8 mouse cellular contexts compared by ENCODE assay signal in the genomic region with DNA sequence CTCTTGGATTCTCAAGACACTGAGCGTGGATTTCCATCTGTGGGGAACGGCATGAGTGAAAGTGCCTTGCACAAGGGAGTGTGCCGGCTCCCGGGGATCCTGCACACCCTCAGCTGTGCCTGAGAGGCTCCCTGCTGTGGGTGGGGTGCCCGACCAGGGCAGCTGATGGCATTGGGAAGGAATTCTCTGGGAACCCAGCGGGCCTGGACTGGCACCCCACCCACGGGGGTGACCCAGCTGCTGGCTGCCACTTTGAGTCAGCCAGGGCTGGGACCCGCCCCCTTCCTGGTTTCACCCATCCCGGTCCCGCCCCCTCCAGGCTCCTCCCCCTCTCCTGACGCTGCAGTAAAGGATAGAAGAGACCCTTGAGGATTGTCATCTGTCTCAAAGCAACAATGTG. TPM values are rescaled to one million over a fixed set of nuclear protein-coding genes. Genes with fewer than 3 reads are reported as not detected.
A peak's percentile ranks its signal among the peaks of the same experiment; 100 is the strongest.
DNase-seq lines count a peak whose midpoint lies in the region; ATAC-seq and TF ChIP-seq lines count a peak whose summit lies in the region.

No protein-coding gene starts in this region.

- intact Hi-C loops in heart, adult 2 months (cut with DNase I), result no loop called here

- WGBS in heart, adult 2 months, result 26% methylated on average over 9 of the region's 11 CpGs
- WGBS in limb, embryonic 14.5 days, result 54% methylated on average over 6 of the region's 11 CpGs
- WGBS in neural tube, embryonic 11.5 days, result 33% methylated on average over 10 of the region's 11 CpGs

- peak overlapping the region; percentile 24 for H3K9ac ChIP-seq in ES-Bruce4 (ENCODE audit: low read depth, poor library complexity, severe bottlenecking)
- no peak overlapping the region for H3K9ac ChIP-seq in heart, adult 2 months (ENCODE audit: low read depth, low read length)
- H3K9ac ChIP-seq in limb, embryonic 14.5 days (ENCODE audit: low read depth, low read length, severe bottlenecking), result no peak overlapping the region
- no peak overlapping the region for H3K9ac ChIP-seq in neural tube, embryonic 11.5 days (ENCODE audit: low read length)

- TF ChIP-seq CTCF in ES-Bruce4 (IDR thresholded peaks at IDR 0.05; ENCODE audit: low read depth, low read length), result no peak
- no peak for TF ChIP-seq CTCF in heart, adult 2 months (IDR thresholded peaks at IDR 0.05)

- no peaks in the 10 kb centered on the region for H3K27me3 ChIP-seq in ES-Bruce4 (ENCODE audit: control insufficient read depth, insufficient read depth, low read length, poor library complexity, severe bottlenecking)
- H3K27me3 ChIP-seq in heart, adult 2 months (ENCODE audit: control insufficient read depth, insufficient read depth, low read length), result no peaks in the 10 kb centered on the region
- H3K27me3 ChIP-seq in limb, embryonic 14.5 days (ENCODE audit: control insufficient read depth, insufficient read depth, low read length), result no peaks in the 10 kb centered on the region
- H3K27me3 ChIP-seq in neural tube, embryonic 11.5 days (ENCODE audit: control insufficient read depth, insufficient read depth, low read length), result peaks cover 7% of the 10 kb centered on the region

- peak overlapping the region; percentile 59; the same call in 1 of the 2 replicates for H3K27ac ChIP-seq in ES-Bruce4 (ENCODE audit: insufficient read depth, low read length)
- H3K27ac ChIP-seq in heart, adult 2 months, result peak overlapping the region; percentile 5; the same call in 1 of the 2 replicates
- H3K27ac ChIP-seq in limb, embryonic 14.5 days (replicated peaks; ENCODE audit: low read depth, low read length), result no peak overlapping the region
- H3K27ac ChIP-seq in neural tube, embryonic 11.5 days (ENCODE audit: low read depth, low read length), result no peak overlapping the region

- no peaks in the 10 kb centered on the region for H3K36me3 ChIP-seq in ES-Bruce4 (ENCODE audit: control insufficient read depth, insufficient read depth, low read length, poor library complexity, severe bottlenecking)
- H3K36me3 ChIP-seq in heart, adult 2 months (ENCODE audit: control insufficient read depth, insufficient read depth, low read length), result no peaks in the 10 kb centered on the region
- no peaks in the 10 kb centered on the region for H3K36me3 ChIP-seq in limb, embryonic 14.5 days (ENCODE audit: control insufficient read depth, insufficient read depth, low read length)
- no peaks in the 10 kb centered on the region for H3K36me3 ChIP-seq in neural tube, embryonic 11.5 days (ENCODE audit: control insufficient read depth, insufficient read depth, low read length)

- TF ChIP-seq EP300 in ES-Bruce4 (IDR thresholded peaks at IDR 0.05; ENCODE audit: insufficient read depth, low read depth, low read length), result no peak
- TF ChIP-seq EP300 in heart, adult 2 months (IDR thresholded peaks at IDR 0.05; ENCODE audit: insufficient read depth, low read depth, low read length), result no peak

- H3K79me2 ChIP-seq in heart, adult 2 months (replicated peaks; ENCODE audit: control insufficient read depth, insufficient read depth, low read length), result no peaks in the 10 kb centered on the region

- H3K4me1 ChIP-seq in ES-Bruce4 (ENCODE audit: control insufficient read depth, insufficient read depth, low read length), result peaks cover 12% of the 10 kb centered on the region
- peaks cover 2% of the 10 kb centered on the region; the same call in 1 of the 2 replicates for H3K4me1 ChIP-seq in heart, adult 2 months (ENCODE audit: control insufficient read depth, insufficient read depth, low read length)
- peaks cover 11% of the 10 kb centered on the region for H3K4me1 ChIP-seq in limb, embryonic 14.5 days (ENCODE audit: control insufficient read depth, insufficient read depth, low read length)
- H3K4me1 ChIP-seq in neural tube, embryonic 11.5 days (ENCODE audit: control insufficient read depth, insufficient read depth, low read length), result no peaks in the 10 kb centered on the region

- H3K4me3 ChIP-seq in ES-Bruce4 (ENCODE audit: low read depth, low read length), result peak overlapping the region; percentile 28
- no peak overlapping the region for H3K4me3 ChIP-seq in heart, adult 2 months
- no peak overlapping the region for H3K4me3 ChIP-seq in limb, embryonic 14.5 days (replicated peaks; ENCODE audit: low read length)
- no peak overlapping the region for H3K4me3 ChIP-seq in neural tube, embryonic 11.5 days (ENCODE audit: low read depth, low read length)

- no peaks in the 10 kb centered on the region for H3K9me3 ChIP-seq in ES-Bruce4 (replicated peaks; ENCODE audit: control insufficient read depth, insufficient read depth, low read length, poor library complexity, severe bottlenecking)
- no peaks in the 10 kb centered on the region for H3K9me3 ChIP-seq in limb, embryonic 14.5 days (ENCODE audit: control insufficient read depth, low read length)
- H3K9me3 ChIP-seq in neural tube, embryonic 11.5 days (ENCODE audit: control insufficient read depth, low read length), result no peaks in the 10 kb centered on the region

- ATAC-seq in limb, embryonic 14.5 days (ENCODE audit: low FRiP score, low read depth), result no peak
- no peak for ATAC-seq in neural tube, embryonic 11.5 days (ENCODE audit: insufficient read depth, low FRiP score, low TSS enrichment)

- no peak overlapping the region for H3K4me2 ChIP-seq in limb, embryonic 14.5 days (replicated peaks; ENCODE audit: low read depth, low read length, severe bottlenecking)
- H3K4me2 ChIP-seq in neural tube, embryonic 11.5 days (ENCODE audit: low read depth), result no peak overlapping the region

- no peak for TF ChIP-seq POLR2A in ES-Bruce4 (IDR thresholded peaks at IDR 0.05; ENCODE audit: insufficient read depth, low read length)
- peak; percentile 29; the same call in 1 of the 2 replicates for TF ChIP-seq POLR2A in heart, adult 2 months (IDR thresholded peaks at IDR 0.05; ENCODE audit: insufficient read depth, low read depth, low read length)
- TF ChIP-seq POLR2A in limb, embryonic 14.5 days (IDR thresholded peaks at IDR 0.05; ENCODE audit: borderline replicate concordance, extremely low read depth, insufficient read depth, insufficient read length), result no peak

- DNase-seq in 3T3-L1 (ENCODE audit: low read depth, low spot score), result peak; percentile 75
- DNase-seq in heart, adult 2 months, result peak; percentile 51 to 71
- peak; percentile 38 for DNase-seq in limb, embryonic 14.5 days (ENCODE audit: low spot score)
- DNase-seq in neural tube, embryonic 11.5 days (ENCODE audit: low spot score), result peak; percentile 39
- DNase-seq in right cerebral cortex, postnatal 25 days, result no peak
- DNase-seq in cerebellum, adult 11 months, result no peak
- DNase-seq in cerebellum, postnatal 14 days, result no peak

RNA-seq across cellular contexts. Expression of gene Itpr3, which starts 5.6 kb away (rescaled TPM):
- polyA plus RNA-seq in ES-Bruce4 (2011; ENCODE audit: insufficient read depth, insufficient read length, low read depth, missing spikeins), result 17.2 and 21.9 TPM in 2 replicates
- 1 to 10 TPM; 4.6 to 6.2 TPM for total RNA-seq in heart, adult 2 months (2021)
- polyA plus RNA-seq in heart, adult 2 months (2012; rRNA removed), result 3.4 and 6.7 TPM in 2 replicates
- polyA plus RNA-seq in limb, embryonic 14.5 days (2012; rRNA removed), result 12.4 and 13.9 TPM in 2 replicates
- polyA plus RNA-seq in limb, embryonic 14.5 days (2014; fragmentation: Nextera tagmentation; extraction: Ambion mirVana), result 5.1 and 5.6 TPM in 2 replicates
- polyA plus RNA-seq in neural tube, embryonic 11.5 days (2014; fragmentation: Nextera tagmentation; extraction: Ambion mirVana), result 1.2 and 1.4 TPM in 2 replicates

RNA-seq across cellular contexts. Expression of gene Bak1, which starts 22.7 kb away (rescaled TPM):
- polyA plus RNA-seq in ES-Bruce4 (2011; ENCODE audit: insufficient read depth, insufficient read length, low read depth, missing spikeins), result 66.6 and 78.1 TPM in 2 replicates
- 10 to 100 TPM; 15.0 to 16.9 TPM for total RNA-seq in heart, adult 2 months (2021)
- 35.0 and 35.9 TPM in 2 replicates for polyA plus RNA-seq in heart, adult 2 months (2012; rRNA removed)
- 48.6 and 55.3 TPM in 2 replicates for polyA plus RNA-seq in limb, embryonic 14.5 days (2012; rRNA removed)
- 7.9 and 11.1 TPM in 2 replicates for polyA plus RNA-seq in limb, embryonic 14.5 days (2014; fragmentation: Nextera tagmentation; extraction: Ambion mirVana)
- polyA plus RNA-seq in neural tube, embryonic 11.5 days (2014; fragmentation: Nextera tagmentation; extraction: Ambion mirVana), result 8.2 and 8.3 TPM in 2 replicates

Comparison
In these comparisons a context has a peak if more than half of its experiments do, and no peak if none do; other contexts are left out.
1. DNase-seq: peak in 3T3-L1 (single experiment), heart, adult 2 months (2 of 2), limb, embryonic 14.5 days (single experiment) and neural tube, embryonic 11.5 days (single experiment); none in right cerebral cortex, postnatal 25 days (single experiment), cerebellum, adult 11 months (single experiment) and cerebellum, postnatal 14 days (0 of 2).
2. H3K27ac ChIP-seq: peak in ES-Bruce4 (single experiment) and heart, adult 2 months (single experiment); none in limb, embryonic 14.5 days (single experiment) and neural tube, embryonic 11.5 days (single experiment).